Mouse (Mus musculus) lung, postnatal 0 days (tissue): ENCODE results near the gene Gm6904. TPM values are rescaled to one million over a fixed set of nuclear protein-coding genes. Genes with fewer than 3 reads are reported as not detected.
"Not testable (repeated sequence)": the region's sequence is repeated elsewhere in the genome, so short reads cannot be mapped to it uniquely, and the experiment has no call there.

Experiments
- ATAC-seq: fragments of 200-750 bp; cut with Nextera tagmentation; 2 replicates; pipeline ENCODE4 v1.8.0; 2017; ENCODE audit warnings: moderate library complexity
- DNase-seq: peaks from one replicate; pipeline ENCODE4 v3.0.0-alpha.2; 2016; ENCODE audit warnings: low spot score
- H3K27ac ChIP-seq: fragments of 300-500 bp; sonication (generic); 2 replicates; pipeline ENCODE4 v1.5.1; 2014; ENCODE audit warnings: antibody characterized with exemption, mild to moderate bottlenecking, low read length, mixed read lengths
- H3K27me3 ChIP-seq: fragments of 300-500 bp; sonication (generic); replicated peaks from 2 replicates; pipeline ENCODE4 v1.6.1; 2014; ENCODE audit warnings: low read length, mixed read lengths; ENCODE audit not compliant: insufficient read depth
- H3K36me3 ChIP-seq: fragments of 300-500 bp; sonication (generic); 2 replicates; pipeline ENCODE4 v1.6.1; 2014; ENCODE audit warnings: low read length, mixed read lengths; ENCODE audit not compliant: insufficient read depth
- H3K4me1 ChIP-seq: fragments of 300-500 bp; sonication (generic); 2 replicates; pipeline ENCODE4 v1.6.1; 2014; ENCODE audit warnings: antibody characterized with exemption, low read depth, low read length, mixed read lengths; ENCODE audit not compliant: insufficient read depth
- H3K4me2 ChIP-seq: fragments of 300-500 bp; sonication (generic); replicated peaks from 2 replicates; pipeline ENCODE4 v1.6.1; 2014; ENCODE audit warnings: low read depth, mild to moderate bottlenecking, low read length, moderate library complexity, mixed read lengths
- H3K4me3 ChIP-seq: fragments of 300-500 bp; sonication (generic); 2 replicates; pipeline ENCODE4 v1.5.1; 2014; ENCODE audit warnings: low read depth, low read length
- H3K9ac ChIP-seq: fragments of 300-500 bp; sonication (generic); replicated peaks from 2 replicates; pipeline ENCODE4 v1.6.1; 2014; ENCODE audit warnings: low read depth, mild to moderate bottlenecking
- H3K9me3 ChIP-seq: fragments of 300-500 bp; sonication (generic); 2 replicates; pipeline ENCODE4 v1.6.1; 2016; ENCODE audit warnings: low read length, mixed read lengths
- CTCF ChIP-seq: IDR thresholded peaks from 2 replicates; pipeline ENCODE4 v1.5.1; 2016; ENCODE audit warnings: antibody characterized with exemption, mild to moderate bottlenecking
- EP300 ChIP-seq: IDR thresholded peaks from 2 replicates; pipeline ENCODE4 v1.6.1; 2016; ENCODE audit warnings: antibody characterized with exemption, mild to moderate bottlenecking, control low read depth
- WGBS: fragments of 180-500 bp; shearing (Covaris S2); extraction: QIAGEN DNeasy Blood & Tissue Kit; methylation state at CpG from one replicate; pipeline ENCODE4 v1.1.7; 2014; 5-methylcytosine and 5-hydroxymethylcytosine counted together
- polyA plus RNA-seq: library from polyadenylated mRNA; unstranded; fragments of >200 nt; fragmentation: Nextera tagmentation; extraction: Ambion mirVana; gene quantifications from 2 replicates; pipeline ENCODE4 v1.2.1, GENCODE M21; 2015

The Gm6904 gene
- polyA plus RNA-seq = not detected in 2 replicates

DNA sequence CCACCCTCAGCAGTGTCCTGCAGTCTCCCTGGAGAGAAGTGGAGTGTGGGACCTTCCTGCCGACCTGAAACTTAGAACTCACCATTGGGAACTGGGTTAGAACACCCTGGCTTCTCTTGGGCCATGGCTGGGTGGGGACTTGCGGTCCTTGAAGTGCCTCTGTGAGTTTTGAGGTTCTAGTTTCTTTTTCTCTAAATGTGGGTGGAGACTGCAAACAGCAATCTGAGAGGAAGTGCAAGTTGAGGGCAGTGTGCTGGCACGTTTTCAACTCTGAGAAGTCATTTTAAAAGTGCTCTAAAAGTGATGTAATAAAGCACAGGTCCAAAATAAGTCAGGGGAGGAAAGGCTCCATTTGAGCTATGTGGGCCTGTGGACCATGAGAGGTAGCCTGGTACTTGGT, at the start of gene Gm6904:
Gene Gm6904 (minus strand): TSS at position 161 of the 400 bp plus-strand sequence.
- Histone ChIP-seq H3K27me3 (no peaks in the 10 kb centered on the region), H3K4me3 (no peak within 1 kb of the TSS), H3K4me1 (no peaks in the 10 kb centered on the region), H3K4me2 (no peak within 1 kb of the TSS), H3K27ac (no peak within 1 kb of the TSS), H3K9me3 (no peaks in the 10 kb centered on the region), H3K36me3 (no peaks in the 10 kb centered on the region), H3K9ac (no peak within 1 kb of the TSS)
- WGBS = 27% methylated on average over 3 of the region's 3 CpGs
- ATAC-seq (peak; percentile 63; the same call in 1 of the 2 replicates), DNase-seq (peak; percentile 86)
- TF ChIP-seq EP300 = no peak
- TF ChIP-seq CTCF = no peak

- H3K27ac ChIP-seq, ATAC-seq, H3K4me2 ChIP-seq, H3K27me3 ChIP-seq, H3K36me3 ChIP-seq, H3K4me3 ChIP-seq, H3K9ac ChIP-seq, H3K9me3 ChIP-seq, DNase-seq, H3K4me1 ChIP-seq: not testable (repeated sequence)
- WGBS = 68% methylated on average over 1 of the region's 1 CpGs
Observed at GRCm38 (mm10) chr14:59297391-59297790, 37.4 kb upstream of the Gm6904 start, which contains the start of gene Phf11a. Gene Phf11a (minus strand): TSS chr14:59297522.

DNA sequence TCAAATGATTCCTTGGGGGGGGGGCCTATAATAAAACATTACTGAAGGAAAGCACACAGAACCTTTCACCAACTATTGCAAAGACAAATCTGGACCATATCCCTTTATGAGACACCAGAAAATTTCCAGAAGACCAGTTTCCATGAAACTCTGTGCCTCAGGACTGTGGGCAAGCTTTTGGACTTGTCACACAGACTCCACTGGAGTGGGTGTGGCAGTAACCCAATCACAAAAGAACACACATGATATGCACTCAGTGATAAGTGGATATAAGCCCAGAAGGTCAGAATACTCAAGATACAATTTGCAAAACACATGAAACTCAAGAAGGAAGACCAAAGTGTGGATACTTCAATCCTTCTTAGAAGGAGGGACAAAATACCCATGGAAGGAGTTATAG, 31.8 kb upstream of the Gm6904 start:
- H3K4me2 ChIP-seq, ATAC-seq, H3K27me3 ChIP-seq: not testable (repeated sequence)

DNA sequence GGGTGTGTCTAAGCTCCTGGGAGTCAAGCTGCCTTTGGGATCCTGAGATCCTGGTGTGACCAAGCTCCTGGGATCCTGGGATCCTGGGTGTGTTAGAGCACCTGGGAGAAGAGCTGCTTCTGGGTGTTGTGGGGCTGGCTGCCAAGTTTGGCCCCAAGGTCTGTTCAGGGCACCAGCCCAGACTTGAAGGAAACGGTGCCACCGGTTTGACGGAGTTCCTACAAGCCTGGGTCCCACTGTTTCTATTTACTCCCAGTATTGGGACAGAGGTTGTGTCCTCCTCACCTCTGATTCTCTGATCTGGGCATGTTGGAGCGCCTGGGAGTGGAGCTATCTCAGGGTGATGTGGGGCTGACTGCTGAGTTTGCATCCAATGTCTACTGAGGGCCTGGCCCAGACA, 14.9 kb upstream of the Gm6904 start:
- WGBS = 81% methylated on average over 4 of the region's 4 CpGs
- H3K36me3 ChIP-seq, H3K4me3 ChIP-seq, H3K27me3 ChIP-seq, H3K4me2 ChIP-seq, H3K9me3 ChIP-seq, DNase-seq, H3K9ac ChIP-seq, H3K4me1 ChIP-seq, ATAC-seq, H3K27ac ChIP-seq: not testable (repeated sequence)

More for the DNA sequence above, 31.8 kb upstream of the Gm6904 start:
- not testable (repeated sequence) for H3K9ac ChIP-seq, H3K27ac ChIP-seq, H3K4me1 ChIP-seq, H3K36me3 ChIP-seq, H3K9me3 ChIP-seq, DNase-seq, H3K4me3 ChIP-seq

DNA sequence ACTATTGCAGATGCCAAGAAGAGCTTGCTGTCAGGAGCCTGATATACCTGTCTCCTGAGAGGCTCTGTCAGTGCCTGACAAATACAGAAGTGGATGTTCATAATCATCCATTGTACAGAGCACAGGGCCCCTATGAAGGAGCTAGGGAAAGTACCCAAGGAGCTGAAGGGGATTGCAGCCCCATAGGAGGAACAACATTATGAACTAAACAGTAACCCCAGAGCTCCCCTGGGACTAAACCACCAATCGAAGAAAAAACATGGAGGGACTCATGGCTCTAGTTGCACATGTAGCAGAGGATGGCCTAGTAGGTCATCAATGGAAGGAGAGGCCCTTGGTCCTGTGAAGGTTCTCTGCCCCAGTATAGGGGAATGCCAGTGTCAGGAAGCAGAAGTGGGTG, 4.2 kb downstream of the Gm6904 start:
- not testable (repeated sequence) for ATAC-seq, H3K36me3 ChIP-seq, H3K4me3 ChIP-seq, DNase-seq, H3K4me1 ChIP-seq, H3K27ac ChIP-seq, H3K9ac ChIP-seq, H3K27me3 ChIP-seq, H3K4me2 ChIP-seq, H3K9me3 ChIP-seq
- WGBS = 82% methylated on average over 1 of the region's 1 CpGs

DNA sequence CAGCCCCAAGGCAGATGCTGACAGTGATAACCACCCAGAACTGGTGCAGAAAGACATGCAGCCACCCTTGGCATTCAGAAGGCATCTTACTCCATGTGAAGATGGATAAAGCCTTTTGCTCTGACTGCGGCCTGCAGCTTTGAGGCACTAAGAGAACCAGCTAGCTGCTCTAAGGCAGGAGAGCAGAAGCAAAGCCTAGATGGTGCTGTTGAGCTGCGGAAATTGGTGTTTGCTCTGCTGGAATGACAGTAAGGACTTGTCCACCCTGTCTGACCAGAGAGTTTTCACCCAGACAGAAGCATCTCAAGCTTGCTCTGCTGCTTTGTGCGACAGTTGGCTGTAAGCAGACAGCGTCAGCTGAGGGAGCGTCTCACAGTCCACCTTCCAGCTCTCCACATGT, 9.7 kb downstream of the Gm6904 start:
- not testable (repeated sequence) for H3K27ac ChIP-seq, H3K27me3 ChIP-seq, H3K4me1 ChIP-seq, H3K9me3 ChIP-seq, H3K9ac ChIP-seq, H3K4me3 ChIP-seq, H3K4me2 ChIP-seq, H3K36me3 ChIP-seq
- WGBS = 49% methylated on average over 5 of the region's 5 CpGs
- TF ChIP-seq CTCF = peak; percentile 64
- DNase-seq = peak; percentile 32
- ATAC-seq = peak; percentile 40

- no peak overlapping the region for H3K9ac ChIP-seq
- ATAC-seq = peak; percentile 75
- no peak overlapping the region for H3K4me2 ChIP-seq
- no peak overlapping the region for H3K4me3 ChIP-seq
- no peaks in the 10 kb centered on the region for H3K9me3 ChIP-seq
- H3K4me1 ChIP-seq = no peaks in the 10 kb centered on the region
- H3K27ac ChIP-seq = no peak overlapping the region
- H3K27me3 ChIP-seq = no peaks in the 10 kb centered on the region
- DNase-seq = peak; percentile 23
- TF ChIP-seq EP300 (no peak), CTCF (peak; percentile 61)
- 73% methylated on average over 9 of the region's 9 CpGs for WGBS
- H3K36me3 ChIP-seq = no peaks in the 10 kb centered on the region; the same call in 1 of the 2 replicates
Observed at GRCm38 (mm10) chr14:59233635-59234034, 26.4 kb downstream of the Gm6904 start.
